Mouse (Mus musculus) embryo, embryonic 10.5 days (tissue): ENCODE data around the gene B2m.

Experiments
- DNase-seq: peaks from one replicate; pipeline ENCODE4 v3.0.0-alpha.2; 2015; ENCODE audit warnings: low spot score

B2m gene

GRCm38 (mm10) chr2:122149716-122150115, 2.2 kb downstream of the B2m start:
- no peak for DNase-seq

- DNase-seq, result no peak
Measured at GRCm38 (mm10) chr2:122151221-122151620, 3.7 kb downstream of the B2m start.

GRCm38 (mm10) chr2:122152850-122153249, 5.4 kb downstream of the B2m start:
- DNase-seq, result no peak

GRCm38 (mm10) chr2:122153681-122154365, 6.3 kb downstream of the B2m start:
- DNase-seq, result no peak

GRCm38 (mm10) chr2:122154479-122154878, 7.0 kb downstream of the B2m start:
- no peak for DNase-seq

- DNase-seq, result no peak
Measured at GRCm38 (mm10) chr2:122155292-122155691, 7.8 kb downstream of the B2m start.

GRCm38 (mm10) chr2:122156051-122156700, 8.7 kb downstream of the B2m start:
- DNase-seq, result no peak

- DNase-seq, result no peak
Measured at GRCm38 (mm10) chr2:122157561-122157960, 10.1 kb downstream of the B2m start.

GRCm38 (mm10) chr2:122158362-122158802, 10.9 kb downstream of the B2m start:
- no peak for DNase-seq

- no peak for DNase-seq
Measured at GRCm38 (mm10) chr2:122159667-122160066, 12.2 kb downstream of the B2m start.

GRCm38 (mm10) chr2:122160680-122161079, 13.2 kb downstream of the B2m start, which contains the start of gene Trim69:
Gene Trim69, plus strand, starts transcription at chr2:122160700.
- peak; percentile 91 for DNase-seq

GRCm38 (mm10) chr2:122161542-122161941, 14.1 kb downstream of the B2m start:
- DNase-seq, result peak; percentile 23

GRCm38 (mm10) chr2:122162529-122162928, 15.0 kb downstream of the B2m start:
- DNase-seq, result no peak

GRCm38 (mm10) chr2:122163430-122164195, 16.1 kb downstream of the B2m start:
- DNase-seq, result no peak

- DNase-seq, result no peak
Measured at GRCm38 (mm10) chr2:122164293-122164692, 16.8 kb downstream of the B2m start.

- DNase-seq, result no peak
Measured at GRCm38 (mm10) chr2:122171292-122171691, 23.8 kb downstream of the B2m start.

- DNase-seq, result no peak
Measured at GRCm38 (mm10) chr2:122172188-122172587, 24.7 kb downstream of the B2m start.

- no peak for DNase-seq
Measured at GRCm38 (mm10) chr2:122180051-122180822, 32.8 kb downstream of the B2m start.

- no peak for DNase-seq
Measured at GRCm38 (mm10) chr2:122185086-122185485, 37.6 kb downstream of the B2m start.

- no peak for DNase-seq
Measured at GRCm38 (mm10) chr2:122186106-122186505, 38.6 kb downstream of the B2m start, which contains the start of the genes Patl2 and Terb2. Gene Patl2, minus strand, starts transcription at chr2:122186189. Gene Terb2, plus strand, starts transcription at chr2:122186272.

GRCm38 (mm10) chr2:122186751-122187150, 39.3 kb downstream of the B2m start:
- no peak for DNase-seq

GRCm38 (mm10) chr2:122191849-122192248, 44.4 kb downstream of the B2m start:
- DNase-seq, result no peak
